Mouse (Mus musculus) right cerebral cortex, postnatal 10 days (tissue): ENCODE data around the gene Nop53.

ENCODE experiments used
- DNase-seq, 2 experiments: peaks; one replicate each; pipeline ENCODE4 v3.0.0; 2021; ENCODE audit warnings: low spot score in 2 of 2

The Nop53 gene

GRCm38 (mm10) chr7:15945721-15946536 is at the start of gene Nop53:
Nop53 (minus strand) TSS chr7:15946074.
- DNase-seq, result peak; percentile 94 to 97

GRCm38 (mm10) chr7:15993789-15994188 is 47.9 kb upstream of the Nop53 start:
- DNase-seq, result no peak

- no peak for DNase-seq
These were observed 47.3 kb upstream of the Nop53 start for GRCm38 (mm10) chr7:15993152-15993551.

GRCm38 (mm10) chr7:15991764-15992163 is 45.9 kb upstream of the Nop53 start:
- DNase-seq, result no peak

- no peak for DNase-seq
These were observed 41.9 kb upstream of the Nop53 start for GRCm38 (mm10) chr7:15987661-15988356.

GRCm38 (mm10) chr7:15982729-15983407 is 37.0 kb upstream of the Nop53 start:
- DNase-seq, result no peak

GRCm38 (mm10) chr7:15981538-15981937 is 35.7 kb upstream of the Nop53 start:
- DNase-seq, result no peak

GRCm38 (mm10) chr7:15980246-15980645 is 34.4 kb upstream of the Nop53 start:
- peak in 1 of 2 experiments; percentile 58 for DNase-seq

GRCm38 (mm10) chr7:15975904-15976303 is 30.0 kb upstream of the Nop53 start:
- no peak for DNase-seq

- no peak for DNase-seq
These were observed 29.6 kb upstream of the Nop53 start for GRCm38 (mm10) chr7:15975451-15975850.

GRCm38 (mm10) chr7:15974712-15975111 is 28.8 kb upstream of the Nop53 start:
- DNase-seq, result peak in 1 of 2 experiments; percentile 69

- DNase-seq, result no peak
These were observed 26.4 kb upstream of the Nop53 start for GRCm38 (mm10) chr7:15972247-15972646.

- DNase-seq, result no peak
These were observed 23.8 kb upstream of the Nop53 start for GRCm38 (mm10) chr7:15969674-15970073.

- DNase-seq, result no peak
These were observed 22.4 kb upstream of the Nop53 start for GRCm38 (mm10) chr7:15968322-15968721.

- DNase-seq, result peak in 1 of 2 experiments; percentile 77
These were observed 21.4 kb upstream of the Nop53 start, which contains the start of gene Ehd2 for GRCm38 (mm10) chr7:15967312-15967711. Ehd2 (minus strand) TSS chr7:15967567.

- no peak for DNase-seq
These were observed 20.6 kb upstream of the Nop53 start for GRCm38 (mm10) chr7:15966489-15966888.

- DNase-seq, result no peak
These were observed 18.2 kb upstream of the Nop53 start for GRCm38 (mm10) chr7:15963798-15964652.

GRCm38 (mm10) chr7:15962311-15963288 is 16.7 kb upstream of the Nop53 start:
- DNase-seq, result peak; percentile 76 to 80

GRCm38 (mm10) chr7:15961798-15962197 is 15.9 kb upstream of the Nop53 start:
- no peak for DNase-seq

- no peak for DNase-seq
These were observed 15.4 kb upstream of the Nop53 start for GRCm38 (mm10) chr7:15961239-15961638.
